Mouse (Mus musculus): Measurements from ENCODE around the gene Adprh. TPM values are rescaled to one million over a fixed set of nuclear protein-coding genes. Genes with fewer than 3 reads are reported as not detected.

The Adprh gene
- total RNA-seq, 2 experiments from 2014 or later, result 60.9 to 61.6 TPM

GRCm38 (mm10) chr16:38432498-38433425 is 19.7 kb downstream of the Adprh start, which contains the start of gene Pla1a:
Gene Pla1a, minus strand, starts transcription at chr16:38433145.
- no peak within 1 kb of the TSS for H3K27ac ChIP-seq
- TF ChIP-seq CTCF (IDR thresholded peaks at IDR 0.05), result no peak
- no peak within 1 kb of the TSS for H3K4me3 ChIP-seq
- intact Hi-C loops (cut with DNase I), result no loop called here
- DNase-seq (ENCODE audit: extremely low spot score in 1 of 2, low spot score in 2 of 2), result no peak

- no peak overlapping the region for H3K27ac ChIP-seq
- H3K4me3 ChIP-seq, result no peak overlapping the region
- DNase-seq (ENCODE audit: extremely low spot score in 1 of 2, low spot score in 2 of 2), result no peak
- intact Hi-C loops (cut with DNase I), result no loop called here
- no peak for TF ChIP-seq CTCF (IDR thresholded peaks at IDR 0.05)
Measured at GRCm38 (mm10) chr16:38431446-38432185, 20.9 kb downstream of the Adprh start.

- TF ChIP-seq CTCF (IDR thresholded peaks at IDR 0.05), result no peak
- no peak overlapping the region for H3K27ac ChIP-seq
- intact Hi-C loops (cut with DNase I), result no loop called here
- no peak for DNase-seq (ENCODE audit: extremely low spot score in 1 of 2, low spot score in 2 of 2)
- H3K4me3 ChIP-seq, result no peak overlapping the region
Measured at GRCm38 (mm10) chr16:38425799-38426198, 26.7 kb downstream of the Adprh start.

GRCm38 (mm10) chr16:38425374-38425773 is 27.1 kb downstream of the Adprh start:
- no peak overlapping the region for H3K27ac ChIP-seq
- H3K4me3 ChIP-seq, result no peak overlapping the region
- no peak for TF ChIP-seq CTCF (IDR thresholded peaks at IDR 0.05)
- DNase-seq (ENCODE audit: extremely low spot score in 1 of 2, low spot score in 2 of 2), result no peak
- intact Hi-C loops (cut with DNase I), result no loop called here

- Histone ChIP-seq H3K4me3 (no peak overlapping the region), H3K27ac (no peak overlapping the region)
- intact Hi-C loops (cut with DNase I), result no loop called here
- TF ChIP-seq CTCF (IDR thresholded peaks at IDR 0.05), result no peak
- no peak for DNase-seq (ENCODE audit: extremely low spot score in 1 of 2, low spot score in 2 of 2)
Measured at GRCm38 (mm10) chr16:38414953-38415352, 37.5 kb downstream of the Adprh start.

- Histone ChIP-seq H3K4me3 (no peak overlapping the region), H3K27ac (no peak overlapping the region)
- no peak for DNase-seq (ENCODE audit: extremely low spot score in 1 of 2, low spot score in 2 of 2)
- intact Hi-C loops (cut with DNase I), result no loop called here
- no peak for TF ChIP-seq CTCF (IDR thresholded peaks at IDR 0.05)
Measured at GRCm38 (mm10) chr16:38408416-38408815, 44.1 kb downstream of the Adprh start.

GRCm38 (mm10) chr16:38407584-38407983 is 44.9 kb downstream of the Adprh start:
- no peak for TF ChIP-seq CTCF (IDR thresholded peaks at IDR 0.05)
- no peak overlapping the region for H3K27ac ChIP-seq
- intact Hi-C loops (cut with DNase I), result no loop called here

GRCm38 (mm10) chr16:38406708-38407107 is 45.8 kb downstream of the Adprh start:
- TF ChIP-seq CTCF (IDR thresholded peaks at IDR 0.05), result no peak
- Histone ChIP-seq H3K27ac (no peak overlapping the region), H3K4me3 (no peak overlapping the region)
- intact Hi-C loops (cut with DNase I), result no loop called here
- no peak for DNase-seq (ENCODE audit: extremely low spot score in 1 of 2, low spot score in 2 of 2)

More at GRCm38 (mm10) chr16:38407584-38407983, 44.9 kb downstream of the Adprh start:
- no peak for DNase-seq (ENCODE audit: extremely low spot score in 1 of 2, low spot score in 2 of 2)
- no peak overlapping the region for H3K4me3 ChIP-seq

- no peak for DNase-seq (ENCODE audit: extremely low spot score in 1 of 2, low spot score in 2 of 2)
- intact Hi-C loops (cut with DNase I), result no loop called here
- Histone ChIP-seq H3K4me3 (no peak overlapping the region), H3K27ac (no peak overlapping the region)
- no peak for TF ChIP-seq CTCF (IDR thresholded peaks at IDR 0.05)
Measured at GRCm38 (mm10) chr16:38406293-38406692, 46.2 kb downstream of the Adprh start.

GRCm38 (mm10) chr16:38403639-38404038 is 48.9 kb downstream of the Adprh start:
- H3K4me3 ChIP-seq, result no peak overlapping the region
- intact Hi-C loops (cut with DNase I), result no loop called here
- TF ChIP-seq CTCF (IDR thresholded peaks at IDR 0.05), result no peak
- DNase-seq (ENCODE audit: extremely low spot score in 1 of 2, low spot score in 2 of 2), result no peak
- H3K27ac ChIP-seq, result no peak overlapping the region

- no peak for DNase-seq (ENCODE audit: extremely low spot score in 1 of 2, low spot score in 2 of 2)
- Histone ChIP-seq H3K27ac (no peak overlapping the region), H3K4me3 (no peak overlapping the region)
- TF ChIP-seq CTCF (IDR thresholded peaks at IDR 0.05), result no peak
- intact Hi-C loops (cut with DNase I), result no loop called here
Measured at GRCm38 (mm10) chr16:38401468-38401867, 51.0 kb downstream of the Adprh start.

- no peak for TF ChIP-seq CTCF (IDR thresholded peaks at IDR 0.05)
Measured at GRCm38 (mm10) chr16:38400311-38400960, 52.1 kb downstream of the Adprh start.

More at GRCm38 (mm10) chr16:38400311-38400960, 52.1 kb downstream of the Adprh start:
- H3K27ac ChIP-seq, result peak overlapping the region; percentile 65
- no peak for DNase-seq (ENCODE audit: extremely low spot score in 1 of 2, low spot score in 2 of 2)
- peak overlapping the region; percentile 31; the same call in 1 of the 2 replicates for H3K4me3 ChIP-seq
- intact Hi-C loops (cut with DNase I), result no loop called here
